Mouse (Mus musculus) megakaryocyte, embryonic 14.5 days (primary cell): ENCODE results near the gene Icam1.

Experiments
- FLI1 ChIP-seq: IDR thresholded peaks from 2 replicates; pipeline ENCODE4 v1.6.1; 2012; ENCODE audit warnings: low read length, inconsistent platforms, mixed read lengths
- GATA1 ChIP-seq: IDR thresholded peaks from 3 replicates; pipeline ENCODE4 v1.6.1; 2012; ENCODE audit warnings: mixed read lengths, low read length, inconsistent platforms, borderline replicate concordance

GRCm38 (mm10) chr9:21028560-21029110 lies 12.8 kb downstream of the Icam1 start:
- TF ChIP-seq GATA1 (no peak), FLI1 (no peak)
